8 mouse cellular contexts compared by ENCODE assay signal in genomic region chr4:134892096-134892495, GRCm38 (mm10). TPM values are rescaled to one million over a fixed set of nuclear protein-coding genes. Genes with fewer than 3 reads are reported as not detected.
DNase-seq lines count a peak whose midpoint lies in the region.

No protein-coding gene starts in this region.

- 86% methylated on average over 6 of the region's 6 CpGs for WGBS in midbrain, embryonic 10.5 days

- no peaks in the 10 kb centered on the region for H3K27me3 ChIP-seq in midbrain, embryonic 10.5 days (ENCODE audit: low read depth, poor library complexity, severe bottlenecking)

- H3K9me3 ChIP-seq in midbrain, embryonic 10.5 days (replicated peaks): no peaks in the 10 kb centered on the region

- no peak overlapping the region for H3K4me3 ChIP-seq in midbrain, embryonic 10.5 days

- peak; percentile 59 for DNase-seq in ovary, postnatal 36 days (ENCODE audit: low spot score)
- DNase-seq in ovary, adult 18-20 months (ENCODE audit: low spot score): no peak
- DNase-seq in brain, adult 2 months (ENCODE audit: low read depth, low spot score): peak; percentile 51
- DNase-seq in gastrocnemius, postnatal 36 days: peak; percentile 35 to 58
- DNase-seq in left cerebral cortex, postnatal 25 days (ENCODE audit: low spot score in 2 of 2): peak; percentile 46 to 63
- peak; percentile 59 for DNase-seq in thymus, postnatal 25 days
- no peak for DNase-seq in yolk sac, embryonic 10.5 days (ENCODE audit: low spot score)
- DNase-seq in midbrain, embryonic 10.5 days (ENCODE audit: low spot score): no peak

- no peak overlapping the region for H3K27ac ChIP-seq in midbrain, embryonic 10.5 days (replicated peaks)

- H3K4me1 ChIP-seq in midbrain, embryonic 10.5 days: peaks cover 6% of the 10 kb centered on the region

- intact Hi-C loops in gastrocnemius, postnatal 36 days (cut with DNase I): no loop called here
- intact Hi-C loops in left cerebral cortex, postnatal 25 days (cut with DNase I): no loop called here

- H3K36me3 ChIP-seq in midbrain, embryonic 10.5 days: peaks cover 18% of the 10 kb centered on the region

RNA-seq across cellular contexts. Expression of gene Tmem50a, which starts 22.7 kb away (rescaled TPM):
- 10 to 100 TPM; 28.0 to 28.9 TPM for total RNA-seq in gastrocnemius, postnatal 36 days (2021)
- total RNA-seq in left cerebral cortex, postnatal 25 days (2021): 100 to 1,000 TPM; 115 to 119 TPM
- polyA plus RNA-seq in midbrain, embryonic 10.5 days (2016; fragmentation: Nextera tagmentation; extraction: Ambion mirVana): 127 and 135 TPM in 2 replicates

RNA-seq across cellular contexts. Expression of gene Rhd, which starts 27.8 kb away (rescaled TPM):
- not detected for total RNA-seq in gastrocnemius, postnatal 36 days (2021)
- total RNA-seq in left cerebral cortex, postnatal 25 days (2021): not detected
- 9.6 and 12.9 TPM in 2 replicates for polyA plus RNA-seq in midbrain, embryonic 10.5 days (2016; fragmentation: Nextera tagmentation; extraction: Ambion mirVana)

RNA-seq across cellular contexts. Expression of gene Rsrp1, which starts 31.3 kb away (rescaled TPM):
- total RNA-seq in gastrocnemius, postnatal 36 days (2021): 100 to 1,000 TPM; 146 to 182 TPM
- 100 to 1,000 TPM; 230 to 267 TPM for total RNA-seq in left cerebral cortex, postnatal 25 days (2021)
- 320 and 401 TPM in 2 replicates for polyA plus RNA-seq in midbrain, embryonic 10.5 days (2016; fragmentation: Nextera tagmentation; extraction: Ambion mirVana)

RNA-seq across cellular contexts. Expression of gene Syf2, which starts 38.6 kb away (rescaled TPM):
- total RNA-seq in gastrocnemius, postnatal 36 days (2021): 10 to 100 TPM; 31.4 to 39.2 TPM
- total RNA-seq in left cerebral cortex, postnatal 25 days (2021): 10 to 100 TPM; 51.0 to 52.7 TPM
- 70.0 and 71.5 TPM in 2 replicates for polyA plus RNA-seq in midbrain, embryonic 10.5 days (2016; fragmentation: Nextera tagmentation; extraction: Ambion mirVana)

RNA-seq across cellular contexts. Expression of gene Maco1, which starts 39.0 kb away (rescaled TPM):
- 10 to 100 TPM; 15.0 to 17.0 TPM for total RNA-seq in gastrocnemius, postnatal 36 days (2021)
- 10 to 100 TPM; 49.2 to 52.0 TPM for total RNA-seq in left cerebral cortex, postnatal 25 days (2021)
- 36.8 and 41.3 TPM in 2 replicates for polyA plus RNA-seq in midbrain, embryonic 10.5 days (2016; fragmentation: Nextera tagmentation; extraction: Ambion mirVana)

Comparison
In these comparisons a context has a peak if more than half of its experiments do, and no peak if none do; other contexts are left out.
1. DNase-seq: peak in ovary, postnatal 36 days (single experiment), brain, adult 2 months (single experiment), gastrocnemius, postnatal 36 days (2 of 2), left cerebral cortex, postnatal 25 days (2 of 2) and thymus, postnatal 25 days (single experiment); none in ovary, adult 18-20 months (single experiment), yolk sac, embryonic 10.5 days (single experiment) and midbrain, embryonic 10.5 days (single experiment).